Mouse (Mus musculus) small intestine, adult 2 months (tissue): ENCODE results near the gene C2cd5.

Experiments used
- CTCF ChIP-seq: fragments of 200-500 bp; IDR thresholded peaks from 2 replicates; pipeline ENCODE4 v1.5.1; 2012; ENCODE audit warnings: low read depth, mild to moderate bottlenecking, control low read depth, inconsistent platforms, low read length, moderate library complexity, mixed read lengths; ENCODE audit not compliant: insufficient replicate concordance, insufficient read length; ENCODE audit errors: extremely low read depth
- POLR2A ChIP-seq: fragments of 200-500 bp; IDR thresholded peaks from 2 replicates; pipeline ENCODE4 v1.6.1; 2012; ENCODE audit warnings: low read depth, mild to moderate bottlenecking, control low read depth, inconsistent platforms, low read length, moderate library complexity

DNA sequence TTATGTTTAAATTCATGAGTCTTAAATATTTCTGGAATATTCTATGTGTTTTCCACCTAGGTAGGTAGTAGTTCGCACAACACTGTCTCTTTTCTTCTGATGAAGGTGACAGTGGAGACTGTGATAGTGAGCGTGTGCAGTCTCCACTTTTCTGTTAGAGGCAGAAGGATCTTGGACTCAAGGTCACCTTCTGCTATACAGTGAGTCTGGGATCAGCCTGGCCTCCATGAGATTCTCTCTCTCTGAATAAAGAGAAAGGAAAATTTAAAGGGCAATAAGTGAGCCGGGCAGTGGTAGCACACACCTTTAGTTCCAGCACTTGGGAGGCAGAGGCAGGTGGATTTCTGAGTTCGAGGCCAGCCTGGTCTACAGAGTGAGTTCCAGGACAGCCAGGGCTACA is 42.9 kb upstream of the C2cd5 start:
- TF ChIP-seq CTCF (no peak), POLR2A (no peak)
